Mouse (Mus musculus) common myeloid progenitor, adult 5-6 weeks (primary cell): ENCODE data around the gene Ncor1. TPM values are rescaled to one million over a fixed set of nuclear protein-coding genes. Genes with fewer than 3 reads are reported as not detected.
A peak's percentile ranks its signal among the peaks of the same experiment; 100 is the strongest.
"Not testable (repeated sequence)": the region's sequence is repeated elsewhere in the genome, so short reads cannot be mapped to it uniquely, and the experiment has no call there.

Experiments used
- ATAC-seq: replicated peaks from 2 replicates; pipeline ENCODE4 v1.8.0; 2016; ENCODE audit warnings: low read depth, mild to moderate bottlenecking, moderate TSS enrichment, inconsistent platforms; ENCODE audit not compliant: poor library complexity, severe bottlenecking
- total RNA-seq: library from RNA; stranded (forward); fragments of 200-1000, 187-1606 nt; gene quantifications from 2 replicates; pipeline ENCODE4 v1.2.3, GENCODE M21; 2017

Ncor1 gene
- total RNA-seq, result 335 and 349 TPM in 2 replicates

GRCm38 (mm10) chr11:62458276-62458724 lies at the start of gene Ncor1, which contains the start of gene Pigl:
Ncor1 (minus strand) TSS chr11:62458541.
Pigl (plus strand) TSS chr11:62458460.
- peak; percentile 68 for ATAC-seq

DNA sequence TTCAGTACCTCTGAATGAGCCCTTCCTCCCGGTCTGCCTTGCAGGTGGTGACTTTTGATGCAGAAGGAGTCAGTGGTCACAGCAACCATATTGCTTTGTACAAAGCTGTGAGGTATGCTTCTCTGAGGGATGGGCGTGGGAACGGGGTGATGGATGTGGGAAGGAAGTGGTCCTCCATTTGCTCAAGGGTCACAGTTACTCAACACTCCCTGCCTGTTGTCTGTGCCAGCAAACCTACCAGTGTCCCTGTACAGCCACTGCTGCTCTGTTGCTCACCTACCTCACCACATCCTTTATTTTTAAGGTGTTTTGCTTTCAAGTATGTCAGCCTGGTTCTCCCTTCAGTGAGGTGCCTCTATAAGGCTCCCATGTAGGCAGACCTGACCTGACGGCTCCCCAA lies 49.3 kb upstream of the Ncor1 start:
- no peak for ATAC-seq

- ATAC-seq, result no peak
These were observed 42.2 kb upstream of the Ncor1 start for GRCm38 (mm10) chr11:62500529-62500928.

- no peak for ATAC-seq
These were observed 40.5 kb upstream of the Ncor1 start for GRCm38 (mm10) chr11:62498802-62499201.

DNA sequence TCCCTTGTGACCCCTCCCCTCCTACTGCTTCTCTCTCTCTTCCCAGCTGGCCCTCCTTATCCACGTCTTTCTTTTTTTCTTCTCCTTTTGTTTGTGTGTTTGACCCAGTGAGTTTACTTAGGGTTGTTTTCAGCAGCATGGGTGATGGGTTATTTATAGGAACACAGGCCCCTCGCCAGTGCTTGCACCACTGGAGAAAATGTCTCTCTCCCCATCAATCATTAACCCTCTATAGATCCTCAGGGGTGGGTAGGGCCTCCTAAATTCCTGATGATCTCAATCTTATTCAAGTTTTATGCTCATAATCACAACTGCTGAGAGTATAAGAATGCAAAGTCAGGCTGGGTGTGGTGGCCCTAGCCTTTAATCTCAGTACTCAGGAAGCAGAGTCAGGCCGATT lies 38.8 kb upstream of the Ncor1 start:
- ATAC-seq, result no peak

GRCm38 (mm10) chr11:62496151-62496715 lies 37.9 kb upstream of the Ncor1 start:
- ATAC-seq, result 0 out of 2 replicates have a peak, but pooled peaks have one; percentile 56

DNA sequence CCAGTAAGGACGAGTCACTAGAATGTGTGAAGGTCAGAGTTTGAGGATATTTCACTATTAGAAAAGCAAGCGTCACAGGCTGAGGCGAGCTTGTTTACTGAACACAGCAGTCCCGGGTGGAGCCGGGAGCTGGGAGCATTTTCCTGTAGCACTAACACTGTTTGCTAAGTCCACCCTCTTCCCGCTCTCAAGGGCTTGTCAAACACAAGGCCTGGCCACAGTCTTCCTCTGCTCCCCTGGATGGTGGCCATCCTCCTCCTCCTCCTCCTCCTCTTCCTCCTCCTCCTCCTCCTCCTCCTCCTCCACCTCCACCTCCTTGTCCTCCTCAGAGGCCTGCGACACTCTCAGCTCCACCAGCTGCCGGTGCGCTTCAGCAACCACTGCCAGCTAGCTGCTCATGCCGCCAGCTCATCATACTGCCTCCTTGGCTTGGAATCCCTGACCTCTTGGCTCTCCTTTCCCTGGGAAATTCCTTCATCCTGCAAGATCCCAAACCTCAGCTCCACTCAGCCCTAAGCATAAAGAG lies 37.0 kb upstream of the Ncor1 start:
- no peak for ATAC-seq

GRCm38 (mm10) chr11:62494754-62495275 lies 36.5 kb upstream of the Ncor1 start:
- ATAC-seq, result peak; percentile 90

DNA sequence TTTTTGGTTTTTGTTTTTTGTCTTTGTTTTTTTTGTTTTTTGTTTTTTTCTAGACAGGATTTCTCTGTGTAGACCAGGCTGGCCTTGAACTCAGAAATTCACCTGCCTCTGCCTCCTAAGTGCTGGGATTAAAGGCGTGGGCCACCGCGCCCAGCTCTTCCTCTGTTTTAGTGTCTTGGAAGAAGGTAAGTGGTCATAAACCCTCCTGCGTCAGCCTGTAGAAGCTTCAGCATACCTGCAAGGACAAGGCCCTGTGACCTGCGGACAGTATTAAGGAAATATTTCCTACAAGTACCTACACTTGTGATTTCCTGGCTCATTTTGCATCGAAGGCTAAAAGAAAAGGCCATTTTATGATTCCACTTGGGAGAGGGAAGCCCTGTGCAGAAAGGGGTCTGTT lies 35.4 kb upstream of the Ncor1 start:
- no peak for ATAC-seq

DNA sequence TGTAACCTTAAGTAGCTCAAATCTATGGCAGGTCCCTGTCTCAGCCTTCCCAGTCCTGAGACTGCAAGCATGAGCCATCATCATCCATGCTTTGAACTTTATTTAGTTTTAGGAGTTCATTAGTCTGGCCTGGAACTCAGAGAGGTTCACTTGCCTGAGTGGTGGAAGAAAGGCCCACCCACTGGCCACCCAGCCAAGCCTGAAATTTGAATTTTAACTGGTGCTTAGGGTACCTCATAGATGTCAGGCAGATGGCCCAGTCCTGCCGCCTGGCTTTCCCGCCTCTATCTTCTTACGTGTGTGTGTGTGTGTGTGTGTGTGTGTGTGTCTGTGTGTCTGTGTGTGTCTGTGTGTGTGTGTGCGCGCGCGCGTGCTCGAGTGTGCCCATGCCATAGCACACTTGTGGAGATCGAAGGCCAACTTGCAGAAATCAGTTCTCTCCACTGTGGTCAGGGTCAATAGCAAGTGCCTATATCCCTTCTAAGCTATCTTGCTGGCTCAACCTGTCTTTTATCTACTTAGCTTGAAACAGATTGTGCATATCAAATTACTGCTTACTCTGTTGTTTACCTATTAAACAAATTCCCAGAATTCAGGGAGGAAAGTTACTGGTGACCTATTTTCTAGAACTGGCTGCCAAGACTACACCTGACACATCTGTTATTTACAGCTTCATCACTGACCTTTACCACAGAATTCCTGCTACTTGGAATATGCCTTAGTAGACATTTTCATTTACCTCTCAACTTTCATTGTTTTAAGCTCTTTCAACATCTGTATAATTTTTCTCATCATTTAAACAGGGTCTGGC lies 29.4 kb upstream of the Ncor1 start:
- no peak for ATAC-seq

DNA sequence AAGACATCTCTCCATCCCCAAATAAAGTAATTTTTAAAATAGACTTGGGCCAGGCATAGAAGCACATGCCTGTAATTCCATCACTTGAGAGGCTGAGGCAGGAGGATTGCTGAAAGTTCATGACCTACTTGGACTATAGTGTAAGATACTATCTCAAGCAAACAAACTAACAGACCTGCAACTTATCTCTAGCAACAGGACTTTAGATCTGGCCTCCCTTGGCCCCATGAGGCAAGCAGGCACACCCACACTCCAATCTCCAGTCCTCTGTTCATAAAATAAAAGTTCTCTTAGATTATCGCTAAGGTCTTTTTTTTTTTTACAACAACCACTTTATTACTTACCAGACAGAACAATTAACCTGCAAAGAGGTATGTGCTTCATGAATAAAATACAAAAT lies 28.6 kb upstream of the Ncor1 start:
- ATAC-seq, result no peak

DNA sequence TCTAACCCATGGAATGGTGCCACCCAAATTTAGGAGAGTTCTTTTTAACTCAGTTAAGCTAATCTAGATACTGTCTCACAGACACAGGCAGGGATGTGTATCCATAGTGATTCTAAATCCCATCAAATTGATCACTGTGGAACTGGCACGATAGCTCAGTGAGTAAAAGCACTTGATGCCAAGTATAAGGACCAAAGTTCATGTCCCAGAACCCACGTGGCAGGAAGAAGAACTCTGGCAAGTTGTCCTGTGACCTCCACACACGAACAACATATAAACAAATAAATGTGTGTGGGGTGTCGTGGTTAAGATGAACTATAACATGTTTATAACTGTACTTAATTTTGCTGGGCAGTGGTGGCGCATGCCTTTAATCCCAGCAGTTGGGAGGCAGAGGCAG lies 21.2 kb upstream of the Ncor1 start:
- no peak for ATAC-seq

- no peak; the same call in 1 of the 2 replicates for ATAC-seq
These were observed 20.6 kb upstream of the Ncor1 start for GRCm38 (mm10) chr11:62478931-62479330.

GRCm38 (mm10) chr11:62476156-62476555 lies 17.8 kb upstream of the Ncor1 start:
- ATAC-seq, result no peak

GRCm38 (mm10) chr11:62473516-62473915 lies 15.2 kb upstream of the Ncor1 start:
- no peak for ATAC-seq

DNA sequence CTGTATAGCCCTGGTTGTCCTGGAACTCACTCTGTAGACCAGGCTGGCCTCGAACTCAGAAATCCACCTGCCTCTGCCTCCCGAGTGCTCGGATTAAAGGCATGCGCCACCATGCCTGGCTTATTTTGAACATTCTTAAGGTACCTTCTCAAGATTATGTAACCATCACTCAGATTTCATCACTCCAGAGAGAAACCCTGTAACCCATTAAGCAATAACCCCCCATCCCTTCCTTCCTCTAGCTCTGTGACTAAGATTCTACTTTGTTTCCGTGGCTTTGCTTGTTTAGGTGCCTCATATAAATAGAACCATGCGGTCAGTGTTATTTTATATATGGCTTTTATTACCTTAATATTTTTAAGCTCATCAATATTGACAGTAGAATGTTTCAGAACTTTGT lies 12.1 kb upstream of the Ncor1 start:
- ATAC-seq, result 0 out of 2 replicates have a peak, but pooled peaks have one; percentile 7

DNA sequence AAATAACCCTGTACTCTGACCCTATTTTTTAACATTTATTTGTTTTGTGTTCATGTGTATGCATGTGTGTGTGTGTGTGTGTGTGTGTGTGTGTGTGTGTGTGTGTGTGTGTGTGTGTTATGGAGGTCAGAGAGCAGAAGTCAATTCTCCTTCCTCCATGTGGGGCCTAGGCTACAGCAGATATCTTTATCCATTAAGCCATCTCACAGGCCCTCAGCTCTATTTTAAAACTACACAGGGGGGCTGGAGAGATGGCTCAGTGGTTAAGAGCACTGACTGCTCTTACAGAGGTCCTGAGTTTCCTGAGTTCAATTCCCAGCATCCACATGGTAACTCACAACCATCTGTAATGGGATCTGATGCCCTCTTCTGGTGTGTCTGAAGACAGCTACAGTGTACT lies 8.9 kb upstream of the Ncor1 start:
- ATAC-seq, result not testable (repeated sequence)

DNA sequence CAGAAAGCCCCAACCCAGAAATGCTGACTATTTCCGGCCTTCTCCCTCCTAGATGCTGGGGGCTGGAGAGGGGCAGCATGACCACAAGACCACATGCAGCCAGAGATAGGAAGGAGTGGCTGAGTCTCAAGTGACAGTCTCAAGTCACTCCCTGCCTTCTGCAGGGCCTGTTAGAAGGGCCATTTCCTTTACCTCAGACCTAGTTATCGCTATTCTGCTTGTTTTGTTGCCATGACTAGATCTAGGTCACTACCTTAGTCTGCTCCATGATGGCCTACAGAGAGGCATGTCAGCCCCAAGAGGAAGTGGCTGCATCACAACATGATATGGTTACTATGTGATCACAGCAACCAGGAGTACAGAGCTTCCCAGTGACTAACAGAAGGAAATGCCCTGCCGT lies 8.2 kb upstream of the Ncor1 start:
- ATAC-seq, result peak; percentile 89

GRCm38 (mm10) chr11:62465849-62466248 lies 7.5 kb upstream of the Ncor1 start:
- ATAC-seq, result no peak

GRCm38 (mm10) chr11:62464696-62465095 lies 6.4 kb upstream of the Ncor1 start:
- ATAC-seq, result peak; percentile 22
